In genomic region chr4:135079859-135080640, GRCm38 (mm10) we compare ENCODE assay signal across 9 mouse cellular contexts. TPM values are rescaled to one million over a fixed set of nuclear protein-coding genes. Genes with fewer than 3 reads are reported as not detected.
DNase-seq lines count a peak whose midpoint lies in the region; ATAC-seq lines count a peak whose summit lies in the region.
"Had no signal": no experiment of that assay in that cellular context is flagged by ENCODE, and none has a peak within 500 bp of the region (broad histone marks: within the 10 kb centered on the region; RNA-seq: fewer than 3 reads in every experiment).

No protein-coding gene starts in this region.

- WGBS in forebrain, embryonic 10.5 days, result 55% methylated on average over 23 of the region's 23 CpGs
- WGBS in forebrain, embryonic 15.5 days, result 38% methylated on average over 23 of the region's 23 CpGs

- H3K9me3 ChIP-seq in forebrain, embryonic 10.5 days, result no peaks in the 10 kb centered on the region
- H3K9me3 ChIP-seq in forebrain, embryonic 15.5 days, result no peaks in the 10 kb centered on the region
- H3K9me3 ChIP-seq: limb, embryonic 15.5 days had no signal

- no peaks in the 10 kb centered on the region for H3K36me3 ChIP-seq in forebrain, embryonic 10.5 days (replicated peaks)
- no peaks in the 10 kb centered on the region for H3K36me3 ChIP-seq in forebrain, embryonic 15.5 days
- H3K36me3 ChIP-seq: limb, embryonic 15.5 days had no signal

- no peak for ATAC-seq in forebrain, embryonic 15.5 days (replicated peaks)
- peak; percentile 38 for ATAC-seq in megakaryocyte progenitor cell, adult 5-6 weeks (replicated peaks; ENCODE audit: poor library complexity)

- peaks cover 7% of the 10 kb centered on the region; the same call in 1 of the 2 replicates for H3K27me3 ChIP-seq in forebrain, embryonic 10.5 days (ENCODE audit: poor library complexity, severe bottlenecking)
- no peaks in the 10 kb centered on the region for H3K27me3 ChIP-seq in forebrain, embryonic 15.5 days
- H3K27me3 ChIP-seq: limb, embryonic 15.5 days had no signal

- no peak overlapping the region for H3K4me3 ChIP-seq in forebrain, embryonic 10.5 days
- no peak overlapping the region for H3K4me3 ChIP-seq in forebrain, embryonic 15.5 days
- H3K4me3 ChIP-seq: limb, embryonic 15.5 days had no signal

- DNase-seq in forebrain, embryonic 10.5 days (ENCODE audit: extremely low spot score, low spot score), result no peak
- DNase-seq in urinary bladder, postnatal 14 days (ENCODE audit: low spot score), result peak; percentile 20
- DNase-seq in urinary bladder, postnatal 10 days (ENCODE audit: low spot score), result no peak
- DNase-seq in thymus, postnatal 4 days, result peak; percentile 82
- no peak for DNase-seq in kidney, postnatal 4 days
- no peak for DNase-seq in embryo, embryonic 9.5 days (ENCODE audit: extremely low spot score)

- peaks cover 36% of the 10 kb centered on the region for H3K4me1 ChIP-seq in forebrain, embryonic 10.5 days
- no peaks in the 10 kb centered on the region for H3K4me1 ChIP-seq in forebrain, embryonic 15.5 days

- no peak overlapping the region for H3K9ac ChIP-seq in forebrain, embryonic 15.5 days (replicated peaks)
- H3K9ac ChIP-seq: limb, embryonic 15.5 days had no signal

- H3K4me2 ChIP-seq in forebrain, embryonic 15.5 days (replicated peaks), result no peak overlapping the region
- H3K4me2 ChIP-seq: limb, embryonic 15.5 days had no signal

- H3K27ac ChIP-seq in forebrain, embryonic 10.5 days, result peak overlapping the region; percentile 65
- H3K27ac ChIP-seq in forebrain, embryonic 15.5 days (replicated peaks), result no peak overlapping the region
- H3K27ac ChIP-seq: limb, embryonic 15.5 days had no signal

RNA-seq across cellular contexts. Expression of gene Runx3, which starts 40.4 kb away (rescaled TPM):
- polyA plus RNA-seq in forebrain, embryonic 10.5 days (2016; fragmentation: Nextera tagmentation; extraction: Ambion mirVana), result 0.04 TPM in 1 of 2 replicates, not detected in the other
- polyA plus RNA-seq in forebrain, embryonic 15.5 days (2015; fragmentation: Nextera tagmentation; extraction: Ambion mirVana), result not detected in 2 replicates
- total RNA-seq in megakaryocyte progenitor cell, adult 5-6 weeks (2015), result 56.7 and 60.5 TPM in 2 replicates
- 7.1 and 10.8 TPM in 2 replicates for total RNA-seq in megakaryocyte progenitor cell, adult 5-6 weeks (2017)

Comparison
In these comparisons a context has a peak if more than half of its experiments do, and no peak if none do; other contexts are left out.
1. DNase-seq: peak in urinary bladder, postnatal 14 days (single experiment) and thymus, postnatal 4 days (single experiment); none in forebrain, embryonic 10.5 days (single experiment), urinary bladder, postnatal 10 days (single experiment), kidney, postnatal 4 days (0 of 2) and embryo, embryonic 9.5 days (single experiment).